Mouse (Mus musculus) lung, adult 2 months (tissue): ENCODE measurements around the gene Pkp2. TPM values are rescaled to one million over a fixed set of nuclear protein-coding genes. Genes with fewer than 3 reads are reported as not detected.
"Not testable (repeated sequence)": the region's sequence is repeated elsewhere in the genome, so short reads cannot be mapped to it uniquely, and the experiment has no call there.

ENCODE experiments used
- DNase-seq: peaks from one replicate; pipeline ENCODE4 v3.0.0; 2022
- H3K4me1 ChIP-seq: fragments of 200-500 bp; 2 replicates; pipeline ENCODE4 v1.6.1; 2011; ENCODE audit warnings: low read length; ENCODE audit not compliant: control insufficient read depth, insufficient read depth
- H3K4me3 ChIP-seq: fragments of 200-500 bp; replicated peaks from 2 replicates; pipeline ENCODE3; 2011; ENCODE audit warnings: low read depth, mild to moderate bottlenecking, control low read depth, low read length; ENCODE audit errors: extremely low read depth
- CTCF ChIP-seq: fragments of 200-500 bp; IDR thresholded peaks from 2 replicates; pipeline ENCODE4 v1.5.1; 2011; ENCODE audit warnings: mild to moderate bottlenecking, low read length, control low read depth; ENCODE audit not compliant: insufficient read depth
- POLR2A ChIP-seq: fragments of 200-500 bp; IDR thresholded peaks from 2 replicates; pipeline ENCODE4 v1.6.1; 2011; ENCODE audit warnings: low read depth, mild to moderate bottlenecking, control low read depth, low read length, borderline replicate concordance; ENCODE audit errors: extremely low read depth
- WGBS: fragments of 180-500 bp; shearing (Covaris S2); methylation state at CpG from one replicate; pipeline ENCODE4 v1.1.7; 2018; 5-methylcytosine and 5-hydroxymethylcytosine counted together
- polyA plus RNA-seq: library from polyadenylated mRNA; depleted of rRNA; stranded (reverse); fragments of >200 nt; gene quantifications from 2 replicates; pipeline ENCODE4 v1.2.3, GENCODE M21; 2012

Gene Pkp2
- polyA plus RNA-seq, 1 experiment, result 24.9 TPM

- 79% methylated on average over 1 of the region's 1 CpGs for WGBS
- TF ChIP-seq CTCF (no peak), POLR2A (no peak)
- H3K4me1 ChIP-seq, result no peaks in the 10 kb centered on the region; the same call in none of the 2 replicates
Observed at GRCm38 (mm10) chr16:16222651-16223050, 9.5 kb downstream of the Pkp2 start.

GRCm38 (mm10) chr16:16224506-16224924 lies 11.4 kb downstream of the Pkp2 start:
- H3K4me3 ChIP-seq, result no peak overlapping the region
- peak; percentile 34 for DNase-seq
- WGBS, result 18% methylated on average over 4 of the region's 4 CpGs
- no peaks in the 10 kb centered on the region; the same call in none of the 2 replicates for H3K4me1 ChIP-seq
- TF ChIP-seq POLR2A (no peak), CTCF (no peak)

More at GRCm38 (mm10) chr16:16222651-16223050, 9.5 kb downstream of the Pkp2 start:
- H3K4me3 ChIP-seq, result no peak overlapping the region
- no peak for DNase-seq

GRCm38 (mm10) chr16:16225828-16226227 lies 12.7 kb downstream of the Pkp2 start:
- WGBS, result 92% methylated on average over 22 of the region's 22 CpGs
- Histone ChIP-seq H3K4me1 (no peaks in the 10 kb centered on the region; the same call in 1 of the 2 replicates), H3K4me3 (no peak overlapping the region)
- DNase-seq, result no peak
- TF ChIP-seq CTCF, result no peak
- no peak for TF ChIP-seq POLR2A

- Histone ChIP-seq H3K4me3 (no peak overlapping the region), H3K4me1 (no peaks in the 10 kb centered on the region)
- TF ChIP-seq POLR2A (no peak), CTCF (no peak)
- WGBS, result 89% methylated on average over 5 of the region's 5 CpGs
- DNase-seq, result no peak
Observed at GRCm38 (mm10) chr16:16230439-16230838, 17.3 kb downstream of the Pkp2 start.

GRCm38 (mm10) chr16:16233919-16234318 lies 20.8 kb downstream of the Pkp2 start:
- TF ChIP-seq POLR2A (no peak), CTCF (no peak)
- WGBS, result 85% methylated on average over 2 of the region's 2 CpGs
- H3K4me3 ChIP-seq, result no peak overlapping the region
- DNase-seq, result no peak
- H3K4me1 ChIP-seq, result no peaks in the 10 kb centered on the region

- not testable (repeated sequence) for H3K4me1 ChIP-seq, DNase-seq, H3K4me3 ChIP-seq
- WGBS, result 87% methylated on average over 9 of the region's 9 CpGs
Observed at GRCm38 (mm10) chr16:16236681-16237080, 23.6 kb downstream of the Pkp2 start.

GRCm38 (mm10) chr16:16238356-16238755 lies 25.2 kb downstream of the Pkp2 start:
- no peak overlapping the region for H3K4me3 ChIP-seq
- no peaks in the 10 kb centered on the region for H3K4me1 ChIP-seq
- WGBS, result 75% methylated on average over 2 of the region's 2 CpGs
- no peak for DNase-seq
- no peak for TF ChIP-seq CTCF
- TF ChIP-seq POLR2A, result no peak

GRCm38 (mm10) chr16:16244711-16245110 lies 31.6 kb downstream of the Pkp2 start:
- Histone ChIP-seq H3K4me3 (no peak overlapping the region), H3K4me1 (no peaks in the 10 kb centered on the region; the same call in 1 of the 2 replicates)
- WGBS, result 11% methylated on average over 2 of the region's 2 CpGs
- TF ChIP-seq CTCF, result no peak
- TF ChIP-seq POLR2A, result no peak
- DNase-seq, result no peak

- Histone ChIP-seq H3K4me1 (no peaks in the 10 kb centered on the region), H3K4me3 (no peak overlapping the region)
- TF ChIP-seq POLR2A, result no peak
- no peak for TF ChIP-seq CTCF
- 34% methylated on average over 2 of the region's 2 CpGs for WGBS
- no peak for DNase-seq
Observed at GRCm38 (mm10) chr16:16250470-16250869, 37.4 kb downstream of the Pkp2 start.

GRCm38 (mm10) chr16:16253326-16254074 lies 40.4 kb downstream of the Pkp2 start:
- no peaks in the 10 kb centered on the region for H3K4me1 ChIP-seq
- 50% methylated on average over 4 of the region's 4 CpGs for WGBS
- no peak overlapping the region for H3K4me3 ChIP-seq
- no peak for DNase-seq
- no peak for TF ChIP-seq POLR2A
- no peak for TF ChIP-seq CTCF
